Mouse (Mus musculus): Measurements from ENCODE around the gene Olfr58. TPM values are rescaled to one million over a fixed set of nuclear protein-coding genes. Genes with fewer than 3 reads are reported as not detected.
"Not testable (repeated sequence)": the region's sequence is repeated elsewhere in the genome, so short reads cannot be mapped to it uniquely, and the experiment has no call there.

Gene Olfr58
- polyA plus RNA-seq (2016; fragmentation: Nextera tagmentation; extraction: Ambion mirVana), result not detected in 2 replicates

DNA sequence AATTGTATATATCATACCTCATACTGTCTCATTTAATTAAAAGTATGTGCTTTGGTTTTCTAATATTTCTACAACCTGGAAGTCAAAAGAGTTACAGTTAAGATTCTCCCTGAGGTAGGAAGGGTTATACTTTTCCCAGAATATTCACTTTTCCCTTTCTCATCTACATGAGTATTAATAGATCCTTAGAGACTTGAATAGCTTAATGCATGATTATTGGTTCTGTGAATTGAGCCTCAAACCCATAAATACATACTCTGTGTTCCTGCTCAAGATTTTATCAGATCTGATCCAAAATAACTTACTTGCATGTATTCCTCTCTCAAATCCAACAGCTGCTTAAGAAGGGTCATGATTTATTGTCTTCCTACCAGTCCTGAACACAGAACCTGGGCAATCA lies at the start of gene Olfr58:
Olfr58 (plus strand) TSS at position 301 of the 400 bp plus-strand sequence.
- H3K9me3 ChIP-seq (replicated peaks), result no peaks in the 10 kb centered on the region
- no peak within 1 kb of the TSS for H3K4me3 ChIP-seq
- H3K36me3 ChIP-seq, result no peaks in the 10 kb centered on the region
- no peaks in the 10 kb centered on the region for H3K27me3 ChIP-seq (ENCODE audit: low read depth, poor library complexity, severe bottlenecking)
- no peaks in the 10 kb centered on the region for H3K4me1 ChIP-seq
- DNase-seq (ENCODE audit: low spot score), result no peak
- H3K27ac ChIP-seq, result no peak within 1 kb of the TSS

DNA sequence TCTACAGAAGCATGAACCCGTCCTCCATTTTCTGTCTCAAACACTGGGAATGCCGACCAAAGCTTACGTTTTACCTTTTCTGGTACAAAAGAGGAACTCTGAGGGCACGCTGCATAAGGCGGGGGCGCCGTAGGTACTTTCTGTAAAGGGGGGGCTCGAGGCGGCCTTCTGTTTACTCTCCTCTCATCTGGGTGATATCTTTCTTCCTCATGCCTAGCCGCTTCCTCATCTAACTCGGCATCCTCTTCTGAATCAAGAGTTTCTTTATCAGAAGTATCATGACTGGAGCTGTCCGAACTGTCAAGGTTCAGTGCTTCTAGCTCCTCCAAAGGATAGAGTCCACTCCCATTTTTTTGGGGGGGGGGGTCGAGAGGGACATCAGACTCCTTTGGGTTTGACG lies 10.9 kb upstream of the Olfr58 start:
- Histone ChIP-seq H3K27ac (no peak overlapping the region), H3K36me3 (no peaks in the 10 kb centered on the region), H3K27me3 (ENCODE audit: low read depth, poor library complexity, severe bottlenecking) (no peaks in the 10 kb centered on the region), H3K4me1 (no peaks in the 10 kb centered on the region), H3K4me3 (no peak overlapping the region), H3K9me3 (replicated peaks) (peaks cover 4% of the 10 kb centered on the region)
- no peak for DNase-seq (ENCODE audit: low spot score)
- 90% methylated on average over 14 of the region's 14 CpGs for WGBS

DNA sequence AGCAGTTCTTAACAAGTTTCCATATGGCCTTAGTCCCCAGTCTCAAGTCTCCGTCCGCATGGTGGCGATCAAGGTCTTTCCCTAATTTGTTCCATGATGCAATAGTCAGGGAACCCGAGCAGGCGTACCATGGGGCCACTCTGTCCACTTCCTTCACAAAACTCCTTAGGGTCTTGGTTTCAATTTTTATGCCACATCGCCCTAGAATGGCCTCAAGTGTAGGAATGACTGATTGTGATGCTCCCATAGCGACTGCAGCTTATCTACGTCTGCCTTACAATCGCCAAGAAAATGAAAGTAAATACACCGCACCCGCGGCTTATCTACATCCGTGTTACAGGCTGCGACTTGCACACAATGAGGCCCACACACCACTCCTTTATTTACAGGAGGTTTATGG lies 10.4 kb upstream of the Olfr58 start:
- WGBS, result 97% methylated on average over 14 of the region's 14 CpGs
- Histone ChIP-seq H3K27ac (no peak overlapping the region), H3K27me3 (ENCODE audit: low read depth, poor library complexity, severe bottlenecking) (no peaks in the 10 kb centered on the region), H3K9me3 (replicated peaks) (peaks cover 4% of the 10 kb centered on the region), H3K4me3 (no peak overlapping the region), H3K36me3 (no peaks in the 10 kb centered on the region), H3K4me1 (no peaks in the 10 kb centered on the region)
- DNase-seq (ENCODE audit: low spot score), result no peak

DNA sequence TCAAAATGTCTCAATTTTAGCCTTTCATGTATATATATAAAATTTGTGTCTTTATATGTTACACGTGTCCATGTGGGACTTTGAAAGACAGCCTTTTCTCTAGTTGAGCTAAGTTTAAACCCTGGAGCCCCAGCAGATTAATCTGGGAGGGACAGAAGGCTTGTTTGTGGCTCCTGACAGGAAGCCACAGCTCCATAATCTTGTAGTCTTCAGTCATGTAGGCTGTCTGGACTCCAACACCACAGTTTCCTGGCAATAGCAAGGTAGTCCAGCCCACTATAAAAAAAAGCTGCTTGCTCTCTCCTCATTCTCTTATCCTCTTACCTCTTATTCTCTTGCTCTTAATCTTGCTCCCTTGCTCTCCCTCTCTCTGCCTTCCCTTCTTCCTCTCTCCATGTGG lies 22.9 kb downstream of the Olfr58 start:
- Histone ChIP-seq H3K27ac (no peak overlapping the region), H3K4me3 (no peak overlapping the region), H3K27me3 (ENCODE audit: low read depth, poor library complexity, severe bottlenecking) (no peaks in the 10 kb centered on the region), H3K4me1 (no peaks in the 10 kb centered on the region), H3K9me3 (replicated peaks) (no peaks in the 10 kb centered on the region; the same call in 1 of the 2 replicates), H3K36me3 (no peaks in the 10 kb centered on the region)
- 78% methylated on average over 1 of the region's 1 CpGs for WGBS
- no peak for DNase-seq (ENCODE audit: low spot score)

DNA sequence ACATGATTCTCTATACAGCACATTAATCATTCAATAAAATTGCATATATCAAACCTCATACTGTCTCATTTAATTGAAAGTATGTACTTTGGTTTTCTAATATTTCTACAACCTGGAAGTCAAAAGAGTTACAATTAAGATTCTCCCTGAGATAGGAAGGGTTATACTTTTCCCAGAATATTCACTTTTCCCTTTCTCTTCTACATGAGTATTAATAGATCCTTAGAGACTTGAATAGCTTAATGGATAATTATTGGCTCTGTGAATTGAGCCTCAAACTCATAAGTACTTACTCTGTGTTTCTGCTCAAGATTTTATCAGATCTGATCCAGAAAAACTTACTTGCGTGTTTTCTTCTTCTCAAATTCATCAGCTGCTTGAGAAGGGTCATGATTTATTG lies 24.5 kb downstream of the Olfr58 start, which contains the start of gene Olfr859:
Olfr859 (plus strand) TSS at position 301 of the 400 bp plus-strand sequence.
- DNase-seq (ENCODE audit: low spot score), result not testable (repeated sequence)

More for the DNA sequence above, 24.5 kb downstream of the Olfr58 start, which contains the start of gene Olfr859:
- 78% methylated on average over 1 of the region's 1 CpGs for WGBS
- H3K36me3 ChIP-seq; H3K27ac ChIP-seq; H3K27me3 ChIP-seq (ENCODE audit: low read depth, poor library complexity, severe bottlenecking); H3K4me3 ChIP-seq; H3K9me3 ChIP-seq (replicated peaks); H3K4me1 ChIP-seq: not testable (repeated sequence)

Other genes starting within 250 kb of the Olfr58 start
- not detected in 2 replicates for gene Olfr853, start 239.2 kb upstream of the Olfr58 start, polyA plus RNA-seq (2016; fragmentation: Nextera tagmentation; extraction: Ambion mirVana)
- not detected in 2 replicates for gene Olfr854, start 212.9 kb upstream of the Olfr58 start, polyA plus RNA-seq (2016; fragmentation: Nextera tagmentation; extraction: Ambion mirVana)
- gene Olfr855, start 197.7 kb upstream of the Olfr58 start, polyA plus RNA-seq (2016; fragmentation: Nextera tagmentation; extraction: Ambion mirVana), result not detected in 2 replicates
- gene Zfp317, start 158.2 kb upstream of the Olfr58 start, polyA plus RNA-seq (2016; fragmentation: Nextera tagmentation; extraction: Ambion mirVana), result 35.3 and 36.9 TPM in 2 replicates
- gene Olfr857, start 70.8 kb upstream of the Olfr58 start, polyA plus RNA-seq (2016; fragmentation: Nextera tagmentation; extraction: Ambion mirVana), result not detected in 2 replicates
- gene Olfr859, start 24.6 kb downstream of the Olfr58 start, polyA plus RNA-seq (2016; fragmentation: Nextera tagmentation; extraction: Ambion mirVana), result not detected in 2 replicates
- gene Olfr860, start 69.5 kb downstream of the Olfr58 start, polyA plus RNA-seq (2016; fragmentation: Nextera tagmentation; extraction: Ambion mirVana), result not detected in 2 replicates
- gene Olfr862, start 107.7 kb downstream of the Olfr58 start, polyA plus RNA-seq (2016; fragmentation: Nextera tagmentation; extraction: Ambion mirVana), result not detected in 2 replicates
- gene Olfr77, start 136.6 kb downstream of the Olfr58 start, polyA plus RNA-seq (2016; fragmentation: Nextera tagmentation; extraction: Ambion mirVana), result 0.14 TPM in 2 replicates
- gene Olfr866, start 247.8 kb downstream of the Olfr58 start, polyA plus RNA-seq (2016; fragmentation: Nextera tagmentation; extraction: Ambion mirVana), result not detected in 2 replicates